Mouse (Mus musculus): ENCODE measurements around the gene Zfp553. TPM values are rescaled to one million over a fixed set of nuclear protein-coding genes. Genes with fewer than 3 reads are reported as not detected.
A peak's percentile ranks its signal among the peaks of the same experiment; 100 is the strongest.

Gene Zfp553
- polyA plus RNA-seq (2015; fragmentation: Nextera tagmentation; extraction: Ambion mirVana): 21.6 and 23.6 TPM in 2 replicates

DNA sequence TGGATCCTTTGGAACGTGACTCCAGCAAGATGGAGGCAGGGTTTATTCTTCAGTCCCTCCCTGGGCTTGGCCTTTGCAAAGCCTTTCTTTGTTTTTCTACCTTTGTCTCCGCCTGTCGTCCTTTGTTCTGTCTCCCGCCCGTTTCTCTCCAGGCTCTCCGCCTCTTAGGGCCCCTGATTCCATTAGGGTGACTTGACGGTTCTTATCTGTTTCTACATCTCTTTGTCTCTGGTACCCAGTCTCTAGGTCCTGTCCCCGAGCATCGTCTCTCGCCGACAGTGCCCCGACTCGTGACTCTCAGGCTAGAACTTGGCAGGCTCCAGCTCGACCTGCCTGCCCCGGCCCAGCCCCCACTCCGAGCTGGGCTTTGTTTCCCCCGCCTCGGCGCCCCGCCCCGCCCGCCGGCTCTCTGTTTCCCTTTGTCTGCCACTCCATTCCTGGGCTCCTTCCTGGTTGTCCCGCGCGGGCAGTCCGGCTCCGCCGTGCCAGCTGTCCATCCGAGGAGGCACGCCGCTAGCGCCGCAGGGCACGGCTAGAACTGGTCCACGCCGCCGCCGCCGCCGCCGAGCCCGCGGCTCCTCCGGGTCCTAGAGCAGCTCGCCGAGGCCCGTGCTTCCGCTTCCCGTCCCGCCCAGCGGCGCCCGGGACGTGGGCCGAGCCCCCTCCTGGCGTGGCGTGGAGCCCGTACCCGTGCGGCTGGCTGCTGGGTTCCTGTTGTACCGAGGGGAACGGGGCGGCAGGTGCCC lies at the start of gene Zfp553, which contains the start of gene Sept1:
Gene Zfp553 (plus strand): TSS at position 440 of the 746 bp plus-strand sequence.
Gene Sept1 (minus strand): TSS at position 509 of the 746 bp plus-strand sequence.
- Histone ChIP-seq H3K9ac (ENCODE audit: low read depth, low read length) (peak within 1 kb of the TSS; percentile 97), H3K4me2 (ENCODE audit: low read depth, low read length) (peak within 1 kb of the TSS; percentile 70), H3K27ac (ENCODE audit: low read length) (peak within 1 kb of the TSS; percentile 98), H3K36me3 (ENCODE audit: control insufficient read depth, insufficient read depth, low read length) (peaks cover 26% of the 10 kb centered on the region), H3K4me3 (ENCODE audit: low read length) (peak within 1 kb of the TSS; percentile 97), H3K27me3 (replicated peaks; ENCODE audit: control insufficient read depth, insufficient read depth, low read length) (no peaks in the 10 kb centered on the region), H3K9me3 (ENCODE audit: control insufficient read depth, low read length) (no peaks in the 10 kb centered on the region), H3K4me1 (ENCODE audit: control insufficient read depth, insufficient read depth, low read length) (peaks cover 22% of the 10 kb centered on the region)
- peak; percentile 95 for ATAC-seq
- WGBS: under 1% methylated on average over 64 of the region's 64 CpGs

- no peak overlapping the region for H3K9ac ChIP-seq (ENCODE audit: low read depth, low read length)
- ATAC-seq: peak; percentile 68
- H3K4me1 ChIP-seq (ENCODE audit: control insufficient read depth, insufficient read depth, low read length): no peaks in the 10 kb centered on the region; the same call in 1 of the 2 replicates
- no peaks in the 10 kb centered on the region for H3K27me3 ChIP-seq (replicated peaks; ENCODE audit: control insufficient read depth, insufficient read depth, low read length)
- no peaks in the 10 kb centered on the region for H3K36me3 ChIP-seq (ENCODE audit: control insufficient read depth, insufficient read depth, low read length)
- 62% methylated on average over 8 of the region's 8 CpGs for WGBS
- H3K4me3 ChIP-seq (ENCODE audit: low read length): no peak overlapping the region
- no peak overlapping the region for H3K4me2 ChIP-seq (ENCODE audit: low read depth, low read length)
- H3K9me3 ChIP-seq (ENCODE audit: control insufficient read depth, low read length): no peaks in the 10 kb centered on the region
- H3K27ac ChIP-seq (ENCODE audit: low read length): no peak overlapping the region
Observed at GRCm38 (mm10) chr7:127183345-127183744, 49.5 kb upstream of the Zfp553 start.

DNA sequence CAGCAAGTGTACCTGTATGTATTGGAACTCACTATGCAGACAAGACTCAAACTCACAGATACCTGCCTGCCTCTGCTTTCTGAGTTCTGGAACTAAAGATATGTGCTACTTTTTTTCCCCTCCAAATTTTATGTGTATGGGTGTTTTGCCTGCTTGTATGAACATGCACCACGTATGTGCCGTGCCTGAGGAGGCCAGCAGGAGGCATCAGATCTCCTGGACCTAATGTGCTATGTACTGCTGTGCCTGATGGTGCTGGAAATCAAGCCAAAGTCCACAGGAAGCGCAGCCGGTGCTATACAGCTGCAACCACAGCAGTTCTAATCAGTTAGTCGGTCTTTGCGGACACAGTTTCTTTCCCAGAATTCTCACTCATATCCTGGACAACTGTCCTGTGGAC lies 49.0 kb upstream of the Zfp553 start:
- ATAC-seq: peak; percentile 80
- H3K9me3 ChIP-seq (ENCODE audit: control insufficient read depth, low read length): no peaks in the 10 kb centered on the region
- no peaks in the 10 kb centered on the region; the same call in 1 of the 2 replicates for H3K4me1 ChIP-seq (ENCODE audit: control insufficient read depth, insufficient read depth, low read length)
- WGBS: 72% methylated on average over 6 of the region's 6 CpGs
- no peaks in the 10 kb centered on the region for H3K27me3 ChIP-seq (replicated peaks; ENCODE audit: control insufficient read depth, insufficient read depth, low read length)
- H3K9ac ChIP-seq (ENCODE audit: low read depth, low read length): no peak overlapping the region
- H3K4me2 ChIP-seq (ENCODE audit: low read depth, low read length): no peak overlapping the region
- no peaks in the 10 kb centered on the region for H3K36me3 ChIP-seq (ENCODE audit: control insufficient read depth, insufficient read depth, low read length)
- no peak overlapping the region for H3K4me3 ChIP-seq (ENCODE audit: low read length)
- no peak overlapping the region for H3K27ac ChIP-seq (ENCODE audit: low read length)

DNA sequence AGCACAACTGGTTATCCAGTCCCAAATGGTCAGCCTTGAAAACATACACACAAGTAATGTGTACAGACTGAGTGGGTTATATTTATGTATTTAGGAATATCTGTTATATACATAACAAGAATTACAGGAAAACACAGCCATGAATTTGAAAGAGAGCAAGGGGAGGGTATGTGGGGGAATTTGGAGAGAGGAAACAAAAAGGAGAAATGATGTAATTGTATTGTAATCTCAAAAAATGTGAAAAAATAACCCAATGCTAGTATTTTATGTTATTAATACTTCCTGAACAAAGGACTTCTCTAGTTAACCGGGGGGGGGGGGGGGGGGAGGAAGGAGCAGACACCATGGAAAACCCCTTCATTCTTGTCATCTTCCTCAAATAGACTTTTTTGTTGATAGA lies 48.1 kb upstream of the Zfp553 start:
- Histone ChIP-seq H3K27ac (ENCODE audit: low read length) (no peak overlapping the region), H3K9me3 (ENCODE audit: control insufficient read depth, low read length) (no peaks in the 10 kb centered on the region), H3K4me3 (ENCODE audit: low read length) (no peak overlapping the region), H3K27me3 (replicated peaks; ENCODE audit: control insufficient read depth, insufficient read depth, low read length) (no peaks in the 10 kb centered on the region), H3K4me1 (ENCODE audit: control insufficient read depth, insufficient read depth, low read length) (no peaks in the 10 kb centered on the region; the same call in 1 of the 2 replicates), H3K4me2 (ENCODE audit: low read depth, low read length) (no peak overlapping the region), H3K36me3 (ENCODE audit: control insufficient read depth, insufficient read depth, low read length) (no peaks in the 10 kb centered on the region), H3K9ac (ENCODE audit: low read depth, low read length) (no peak overlapping the region)
- ATAC-seq: no peak
- WGBS: 44% methylated on average over 1 of the region's 1 CpGs

GRCm38 (mm10) chr7:127185601-127186000 lies 47.3 kb upstream of the Zfp553 start:
- no peaks in the 10 kb centered on the region for H3K36me3 ChIP-seq (ENCODE audit: control insufficient read depth, insufficient read depth, low read length)
- no peaks in the 10 kb centered on the region for H3K27me3 ChIP-seq (replicated peaks; ENCODE audit: control insufficient read depth, insufficient read depth, low read length)
- no peak overlapping the region for H3K4me3 ChIP-seq (ENCODE audit: low read length)
- H3K4me2 ChIP-seq (ENCODE audit: low read depth, low read length): no peak overlapping the region
- no peaks in the 10 kb centered on the region for H3K9me3 ChIP-seq (ENCODE audit: control insufficient read depth, low read length)
- WGBS: 74% methylated on average over 3 of the region's 3 CpGs
- H3K27ac ChIP-seq (ENCODE audit: low read length): no peak overlapping the region
- H3K9ac ChIP-seq (ENCODE audit: low read depth, low read length): no peak overlapping the region
- H3K4me1 ChIP-seq (ENCODE audit: control insufficient read depth, insufficient read depth, low read length): no peaks in the 10 kb centered on the region; the same call in 1 of the 2 replicates
- ATAC-seq: no peak; the same call in 1 of the 2 replicates

GRCm38 (mm10) chr7:127187351-127187750 lies 45.5 kb upstream of the Zfp553 start:
- H3K4me2 ChIP-seq (ENCODE audit: low read depth, low read length): no peak overlapping the region
- H3K4me1 ChIP-seq (ENCODE audit: control insufficient read depth, insufficient read depth, low read length): no peaks in the 10 kb centered on the region; the same call in 1 of the 2 replicates
- peaks cover 7% of the 10 kb centered on the region for H3K36me3 ChIP-seq (ENCODE audit: control insufficient read depth, insufficient read depth, low read length)
- no peak overlapping the region for H3K9ac ChIP-seq (ENCODE audit: low read depth, low read length)
- H3K4me3 ChIP-seq (ENCODE audit: low read length): no peak overlapping the region
- H3K9me3 ChIP-seq (ENCODE audit: control insufficient read depth, low read length): no peaks in the 10 kb centered on the region
- H3K27ac ChIP-seq (ENCODE audit: low read length): no peak overlapping the region
- WGBS: 65% methylated on average over 10 of the region's 10 CpGs
- no peak for ATAC-seq
- H3K27me3 ChIP-seq (replicated peaks; ENCODE audit: control insufficient read depth, insufficient read depth, low read length): no peaks in the 10 kb centered on the region

DNA sequence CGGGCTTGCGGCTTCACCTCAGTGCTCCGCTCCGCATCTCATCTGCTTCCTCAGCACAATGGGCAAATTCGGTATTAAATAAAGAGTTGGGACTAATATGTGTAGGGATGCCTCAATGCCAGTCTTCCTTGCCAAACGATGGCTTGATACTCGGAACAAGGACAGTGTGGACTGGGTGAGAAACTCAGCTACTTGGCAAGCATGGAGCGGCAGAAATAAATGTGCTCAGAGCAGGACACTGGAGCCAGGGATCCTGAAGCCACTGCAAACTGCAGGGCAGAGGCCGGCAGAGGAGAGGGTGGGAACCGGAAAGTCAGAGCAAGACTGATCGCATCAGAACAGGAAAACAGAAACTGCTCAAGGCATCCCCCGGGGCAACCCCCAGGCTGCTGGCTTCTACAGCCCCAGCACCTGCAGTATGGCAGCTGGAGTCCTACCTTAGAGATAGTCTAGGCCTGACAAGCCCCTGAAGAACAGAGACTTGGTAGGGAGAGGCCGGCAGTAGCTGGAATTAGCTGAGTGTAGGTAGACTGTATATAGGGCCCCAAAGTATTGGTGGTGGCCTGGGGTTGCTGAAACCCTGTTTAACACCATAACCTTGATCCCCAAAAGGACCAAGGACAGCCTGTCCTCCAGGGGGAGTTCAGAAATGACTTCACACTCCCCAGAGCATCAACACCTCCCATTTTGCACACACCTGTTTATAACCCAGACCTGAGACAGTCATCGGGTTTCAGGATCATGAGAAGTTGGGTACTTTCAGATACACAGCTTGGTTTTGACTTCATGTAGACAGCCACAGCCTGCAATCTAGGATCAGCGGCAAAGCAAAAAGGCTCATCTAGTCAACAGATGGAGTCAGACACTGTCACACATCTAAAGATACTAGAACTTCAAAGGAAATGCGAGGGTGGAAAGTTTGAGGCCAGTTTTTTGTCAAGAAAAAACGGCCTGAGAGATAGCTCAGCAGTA lies 44.3 kb upstream of the Zfp553 start:
- H3K27me3 ChIP-seq (replicated peaks; ENCODE audit: control insufficient read depth, insufficient read depth, low read length): no peaks in the 10 kb centered on the region
- 82% methylated on average over 17 of the region's 17 CpGs for WGBS
- no peak overlapping the region for H3K4me3 ChIP-seq (ENCODE audit: low read length)
- no peak overlapping the region for H3K27ac ChIP-seq (ENCODE audit: low read length)
- no peak overlapping the region for H3K4me2 ChIP-seq (ENCODE audit: low read depth, low read length)
- H3K9me3 ChIP-seq (ENCODE audit: control insufficient read depth, low read length): no peaks in the 10 kb centered on the region
- H3K9ac ChIP-seq (ENCODE audit: low read depth, low read length): no peak overlapping the region
- H3K4me1 ChIP-seq (ENCODE audit: control insufficient read depth, insufficient read depth, low read length): peaks cover 2% of the 10 kb centered on the region; the same call in 1 of the 2 replicates
- ATAC-seq: no peak
- peaks cover 16% of the 10 kb centered on the region for H3K36me3 ChIP-seq (ENCODE audit: control insufficient read depth, insufficient read depth, low read length)

GRCm38 (mm10) chr7:127190672-127191071 lies 42.2 kb upstream of the Zfp553 start:
- Histone ChIP-seq H3K4me3 (ENCODE audit: low read length) (no peak overlapping the region), H3K9me3 (ENCODE audit: control insufficient read depth, low read length) (no peaks in the 10 kb centered on the region), H3K9ac (ENCODE audit: low read depth, low read length) (no peak overlapping the region), H3K27me3 (replicated peaks; ENCODE audit: control insufficient read depth, insufficient read depth, low read length) (no peaks in the 10 kb centered on the region), H3K4me2 (ENCODE audit: low read depth, low read length) (no peak overlapping the region), H3K27ac (ENCODE audit: low read length) (no peak overlapping the region), H3K4me1 (ENCODE audit: control insufficient read depth, insufficient read depth, low read length) (peaks cover 11% of the 10 kb centered on the region), H3K36me3 (ENCODE audit: control insufficient read depth, insufficient read depth, low read length) (peaks cover 16% of the 10 kb centered on the region)
- ATAC-seq: no peak
- 79% methylated on average over 6 of the region's 6 CpGs for WGBS

- Histone ChIP-seq H3K4me3 (ENCODE audit: low read length) (no peak overlapping the region), H3K36me3 (ENCODE audit: control insufficient read depth, insufficient read depth, low read length) (peaks cover 20% of the 10 kb centered on the region), H3K27me3 (replicated peaks; ENCODE audit: control insufficient read depth, insufficient read depth, low read length) (no peaks in the 10 kb centered on the region), H3K27ac (ENCODE audit: low read length) (no peak overlapping the region), H3K9me3 (ENCODE audit: control insufficient read depth, low read length) (no peaks in the 10 kb centered on the region), H3K4me1 (ENCODE audit: control insufficient read depth, insufficient read depth, low read length) (peaks cover 18% of the 10 kb centered on the region), H3K4me2 (ENCODE audit: low read depth, low read length) (0 out of 2 replicates have a peak overlapping the region, but pooled peaks have one; percentile 16), H3K9ac (ENCODE audit: low read depth, low read length) (peak overlapping the region; percentile 13; the same call in 1 of the 2 replicates)
- WGBS: 94% methylated on average over 5 of the region's 5 CpGs
- ATAC-seq: no peak
Observed at GRCm38 (mm10) chr7:127192989-127193388, 39.9 kb upstream of the Zfp553 start.
